Mouse (Mus musculus) olfactory bulb, adult 2 months (tissue): ENCODE measurements around the gene Urb1. TPM values are rescaled to one million over a fixed set of nuclear protein-coding genes. Genes with fewer than 3 reads are reported as not detected.

Source experiments
- H3K27ac ChIP-seq: fragments of 200-500 bp; 2 replicates; pipeline ENCODE4 v1.5.1; 2012; ENCODE audit warnings: low read depth, low read length; ENCODE audit not compliant: insufficient read depth
- H3K4me1 ChIP-seq: fragments of 200-500 bp; 2 replicates; pipeline ENCODE4 v1.6.1; 2012; ENCODE audit warnings: low read length; ENCODE audit not compliant: control insufficient read depth, insufficient read depth
- H3K4me3 ChIP-seq: fragments of 200-500 bp; 2 replicates; pipeline ENCODE4 v1.5.1; 2012; ENCODE audit warnings: mild to moderate bottlenecking, low read depth, low read length, moderate library complexity; ENCODE audit not compliant: insufficient read depth
- CTCF ChIP-seq: fragments of 200-500 bp; IDR thresholded peaks from 2 replicates; pipeline ENCODE4 v1.5.1; 2012; ENCODE audit warnings: low read depth, mild to moderate bottlenecking, low read length, moderate library complexity; ENCODE audit not compliant: insufficient read depth
- POLR2A ChIP-seq: fragments of 200-500 bp; IDR thresholded peaks from 2 replicates; pipeline ENCODE4 v1.6.1; 2012; ENCODE audit warnings: mild to moderate bottlenecking, low read depth, low read length, moderate library complexity; ENCODE audit not compliant: insufficient read depth
- WGBS: fragments of 180-500 bp; shearing (Covaris S2); methylation state at CpG from one replicate; pipeline ENCODE4 v1.1.7; 2018; 5-methylcytosine and 5-hydroxymethylcytosine counted together
- polyA plus RNA-seq: library from polyadenylated mRNA; stranded (reverse); fragments of >200 nt; gene quantifications from 2 replicates; pipeline ENCODE4 v1.2.4, GENCODE M21; 2012; ENCODE audit warnings: low replicate concordance; ENCODE audit not compliant: missing spikeins, insufficient read depth, insufficient read length

The Urb1 gene
- polyA plus RNA-seq, 1 experiment: not detected

DNA sequence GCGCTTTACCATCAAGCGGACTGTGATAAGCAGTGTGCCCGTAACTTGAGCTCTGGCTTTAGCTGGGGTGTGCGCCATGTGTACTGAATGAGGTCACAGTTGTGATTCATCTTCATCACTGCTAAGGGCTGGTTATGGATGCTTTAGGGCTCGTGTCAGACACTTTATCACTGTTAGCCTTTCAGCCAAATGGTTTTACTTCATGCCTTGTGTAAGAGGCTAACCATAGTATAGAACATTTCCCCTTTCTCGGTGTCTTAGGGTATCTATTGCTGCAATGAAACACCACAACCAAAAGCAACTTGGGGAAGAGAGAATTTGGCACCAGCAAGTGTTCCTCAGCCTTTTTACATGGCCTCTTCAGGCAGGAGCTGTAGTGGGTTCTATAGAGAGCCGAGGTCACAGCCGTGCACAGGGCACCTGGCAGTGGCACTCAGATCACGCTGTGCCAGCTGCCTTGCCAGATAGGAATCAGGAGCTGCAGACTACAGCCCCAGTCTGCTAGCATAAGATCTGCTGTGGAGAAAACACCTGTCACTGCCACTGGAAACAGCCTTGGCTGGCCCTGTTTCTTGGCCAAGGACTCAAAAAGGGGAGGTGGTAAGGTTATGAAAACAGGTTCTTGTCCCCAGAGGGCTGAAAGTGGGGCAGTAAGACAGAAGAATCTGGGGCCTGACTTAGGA lies 44.9 kb downstream of the Urb1 start:
- Histone ChIP-seq H3K4me1 (no peaks in the 10 kb centered on the region), H3K4me3 (no peak overlapping the region), H3K27ac (no peak overlapping the region)
- 92% methylated on average over 9 of the region's 9 CpGs for WGBS
- TF ChIP-seq CTCF (no peak), POLR2A (no peak)

GRCm38 (mm10) chr16:90760515-90760914 lies 49.7 kb downstream of the Urb1 start:
- Histone ChIP-seq H3K4me1 (no peaks in the 10 kb centered on the region), H3K27ac (no peak overlapping the region), H3K4me3 (no peak overlapping the region)
- TF ChIP-seq POLR2A (no peak), CTCF (no peak)
- WGBS: 84% methylated on average over 4 of the region's 4 CpGs

- TF ChIP-seq POLR2A: no peak
- no peak for TF ChIP-seq CTCF
These were observed 50.9 kb downstream of the Urb1 start for GRCm38 (mm10) chr16:90759335-90759734.

DNA sequence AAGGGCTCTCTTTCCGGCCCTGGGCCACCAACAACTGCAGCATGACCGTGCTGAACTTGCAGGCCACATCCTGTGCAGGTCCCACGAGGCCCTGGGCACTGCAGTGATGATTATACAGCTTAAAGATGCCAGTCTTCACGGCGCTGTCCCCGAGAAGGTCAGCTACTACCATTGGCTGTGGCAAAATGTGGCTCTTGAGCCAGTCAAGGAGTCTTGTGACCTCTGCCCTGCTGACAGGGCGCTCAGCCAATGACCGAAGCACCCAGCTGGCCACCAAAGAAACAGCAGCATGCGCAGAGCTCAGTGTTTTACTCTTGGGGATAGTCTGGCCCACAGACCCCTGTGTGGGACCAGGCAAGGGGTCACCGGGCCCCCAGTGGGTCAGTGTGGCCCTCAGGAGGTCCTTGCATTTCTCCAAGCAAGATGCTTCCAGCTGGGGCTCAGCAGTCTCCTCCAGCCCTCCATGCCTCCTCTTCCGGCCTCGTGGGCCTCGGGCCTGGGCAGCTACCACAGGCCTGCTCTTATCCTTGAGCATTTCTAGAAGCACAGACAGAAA lies 56.7 kb downstream of the Urb1 start:
- no peak overlapping the region for H3K27ac ChIP-seq
- TF ChIP-seq CTCF (no peak), POLR2A (no peak)
- 89% methylated on average over 13 of the region's 13 CpGs for WGBS

More at GRCm38 (mm10) chr16:90759335-90759734, 50.9 kb downstream of the Urb1 start:
- Histone ChIP-seq H3K4me1 (no peaks in the 10 kb centered on the region), H3K27ac (no peak overlapping the region), H3K4me3 (no peak overlapping the region)
- 34% methylated on average over 3 of the region's 3 CpGs for WGBS

DNA sequence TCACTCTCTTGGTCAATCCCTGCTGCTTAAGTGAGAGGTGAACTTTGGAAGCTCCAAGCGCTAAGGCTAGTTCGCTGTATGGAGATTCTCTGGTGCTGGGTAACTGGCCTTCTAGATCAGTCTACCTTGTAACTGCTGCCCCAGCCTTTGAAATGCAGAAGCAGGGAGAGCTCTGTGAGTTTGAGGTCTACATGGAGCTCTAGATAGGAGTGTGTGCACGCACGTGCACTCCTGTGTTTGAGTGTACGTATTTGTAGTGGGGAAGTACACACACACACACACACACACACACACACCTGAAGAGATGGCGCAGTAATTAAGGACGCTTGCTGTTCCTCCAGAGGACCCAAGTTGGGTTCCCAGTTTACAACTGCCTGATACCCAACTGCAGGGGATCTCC lies 62.0 kb downstream of the Urb1 start:
- Histone ChIP-seq H3K4me3 (no peak overlapping the region), H3K27ac (no peak overlapping the region), H3K4me1 (no peaks in the 10 kb centered on the region)
- 95% methylated on average over 7 of the region's 7 CpGs for WGBS
- no peak for TF ChIP-seq POLR2A
- no peak for TF ChIP-seq CTCF

More for the DNA sequence above, 56.7 kb downstream of the Urb1 start:
- H3K4me3 ChIP-seq: no peak overlapping the region
- H3K4me1 ChIP-seq: no peaks in the 10 kb centered on the region

DNA sequence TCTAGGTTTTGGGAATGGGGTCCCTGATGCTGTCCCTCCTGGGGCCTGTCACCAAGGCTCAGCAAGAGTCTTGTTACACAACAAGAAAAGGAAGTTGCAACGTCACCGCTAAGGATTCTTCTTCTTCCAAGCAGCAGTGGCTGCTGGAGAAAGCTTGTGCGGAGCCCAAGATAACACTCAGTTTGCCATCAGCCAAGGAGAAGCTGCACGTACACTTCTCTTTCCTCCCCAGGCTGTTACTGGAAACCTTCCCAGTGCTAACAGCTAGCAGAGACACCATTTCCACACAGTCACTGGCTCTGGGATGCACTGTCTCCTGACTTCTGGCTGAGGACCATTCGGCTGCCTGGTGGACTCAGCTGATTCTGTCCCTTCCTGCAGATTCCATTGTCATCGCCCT lies 63.1 kb downstream of the Urb1 start:
- no peak overlapping the region for H3K4me3 ChIP-seq
- no peak for TF ChIP-seq POLR2A
- no peak for TF ChIP-seq CTCF
- 78% methylated on average over 6 of the region's 6 CpGs for WGBS
- no peak overlapping the region for H3K27ac ChIP-seq
- H3K4me1 ChIP-seq: no peaks in the 10 kb centered on the region

DNA sequence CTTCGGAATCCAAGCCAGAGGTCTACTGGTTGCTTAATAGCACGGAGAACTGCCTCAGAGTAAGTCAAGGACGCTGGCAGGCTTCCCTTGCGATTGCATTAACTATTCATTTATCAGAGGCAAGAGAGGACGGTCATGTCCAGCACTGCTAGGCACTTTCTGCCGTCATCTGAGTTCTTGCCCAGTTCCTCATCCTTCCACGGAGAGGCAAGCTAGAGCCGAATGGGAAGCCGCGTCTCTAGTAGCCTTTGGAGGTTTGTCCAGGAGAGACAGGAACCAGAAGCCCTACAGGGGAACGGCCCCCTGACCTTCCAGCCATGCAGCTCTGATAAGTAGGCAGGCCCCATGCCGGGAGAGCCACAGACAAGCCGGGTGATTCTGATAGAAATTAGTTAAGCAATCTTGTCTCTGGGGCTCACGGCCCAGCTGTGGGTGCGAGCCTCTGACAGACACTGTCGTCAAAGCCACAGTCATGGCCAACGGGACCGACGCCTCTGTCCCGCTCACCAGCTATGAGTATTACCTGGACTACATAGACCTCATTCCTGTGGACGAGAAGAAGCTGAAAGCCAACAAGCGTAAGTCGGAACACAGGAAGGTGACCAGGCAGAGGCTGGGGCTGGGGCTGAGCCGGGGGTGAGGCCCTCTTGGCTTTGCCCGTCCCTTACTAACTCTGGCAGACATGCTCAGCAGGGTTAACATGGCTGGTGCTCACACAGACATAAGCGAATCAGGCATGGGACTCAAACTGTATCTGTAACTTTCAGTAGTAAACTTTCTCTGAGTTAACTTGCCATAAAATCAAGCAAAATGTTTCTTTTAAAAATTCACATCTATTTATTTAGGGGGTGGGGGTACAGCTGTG lies 71.9 kb downstream of the Urb1 start, which contains the start of gene Mrap:
TSS of gene Mrap (plus strand) at position 116 of the 865 bp plus-strand sequence.
- Histone ChIP-seq H3K4me1 (0 out of 2 replicates have a peak, but pooled peaks cover 3% of the 10 kb centered on the region), H3K4me3 (no peak within 1 kb of the TSS), H3K27ac (no peak within 1 kb of the TSS)
- WGBS: 84% methylated on average over 26 of the region's 26 CpGs
- no peak for TF ChIP-seq POLR2A
- TF ChIP-seq CTCF: no peak

- 67% methylated on average over 10 of the region's 10 CpGs for WGBS
- TF ChIP-seq POLR2A: no peak
- no peak for TF ChIP-seq CTCF
- H3K4me1 ChIP-seq: 0 out of 2 replicates have a peak, but pooled peaks cover 3% of the 10 kb centered on the region
- H3K27ac ChIP-seq: no peak overlapping the region
- H3K4me3 ChIP-seq: no peak overlapping the region
These were observed 73.4 kb downstream of the Urb1 start for GRCm38 (mm10) chr16:90736672-90737270.

DNA sequence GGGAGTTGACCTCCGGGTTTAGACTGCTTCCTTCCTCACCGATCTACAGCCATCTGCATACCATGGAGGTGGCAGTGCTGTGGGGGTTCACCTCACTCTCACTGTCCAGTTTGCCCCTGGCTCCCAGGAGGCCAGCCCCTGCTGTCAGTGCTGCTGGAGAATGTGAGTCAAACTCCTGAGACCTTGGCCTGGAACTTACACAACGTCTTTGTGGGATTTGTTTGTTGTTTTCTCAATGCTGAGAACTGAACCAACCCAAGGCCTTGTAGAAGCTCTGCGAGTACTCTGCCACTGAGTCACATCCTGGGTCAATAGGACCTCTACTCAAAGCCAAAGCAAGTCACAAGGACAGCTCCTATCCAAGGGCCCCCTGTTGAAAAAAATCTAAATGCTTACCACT lies 74.6 kb downstream of the Urb1 start:
- Histone ChIP-seq H3K4me3 (no peak overlapping the region), H3K27ac (no peak overlapping the region), H3K4me1 (0 out of 2 replicates have a peak, but pooled peaks cover 3% of the 10 kb centered on the region)
- 81% methylated on average over 4 of the region's 4 CpGs for WGBS
- TF ChIP-seq POLR2A (no peak), CTCF (no peak)
